Mouse (Mus musculus) forebrain, embryonic 13.5 days (tissue): ENCODE results near the gene Upp2. TPM values are rescaled to one million over a fixed set of nuclear protein-coding genes. Genes with fewer than 3 reads are reported as not detected.

Source experiments
- ATAC-seq: fragments of 200-750 bp; cut with Nextera tagmentation; 2 replicates; pipeline ENCODE4 v1.8.0; 2017
- H3K27ac ChIP-seq: fragments of 300-500 bp; sonication (generic); 2 replicates; pipeline ENCODE4 v1.5.1; 2015; ENCODE audit warnings: inconsistent platforms, mild to moderate bottlenecking, moderate library complexity
- H3K27me3 ChIP-seq: fragments of 300-500 bp; sonication (generic); 2 replicates; pipeline ENCODE4 v1.6.1; 2015; ENCODE audit warnings: mild to moderate bottlenecking, inconsistent platforms
- H3K36me3 ChIP-seq: fragments of 300-500 bp; sonication (generic); 2 replicates; pipeline ENCODE4 v1.6.1; 2015; ENCODE audit warnings: mild to moderate bottlenecking, inconsistent platforms; ENCODE audit not compliant: poor library complexity, severe bottlenecking
- H3K4me1 ChIP-seq: fragments of 300-500 bp; sonication (generic); 2 replicates; pipeline ENCODE4 v1.6.1; 2015; ENCODE audit warnings: inconsistent platforms
- H3K4me2 ChIP-seq: fragments of 300-500 bp; sonication (generic); 2 replicates; pipeline ENCODE4 v1.6.1; 2015; ENCODE audit warnings: inconsistent platforms, mild to moderate bottlenecking, moderate library complexity
- H3K4me3 ChIP-seq: fragments of 300-500 bp; sonication (generic); 2 replicates; pipeline ENCODE4 v1.5.1; 2015; ENCODE audit warnings: mild to moderate bottlenecking, inconsistent platforms
- H3K9ac ChIP-seq: fragments of 300-500 bp; sonication (generic); 2 replicates; pipeline ENCODE4 v1.6.1; 2015; ENCODE audit warnings: mild to moderate bottlenecking, inconsistent platforms
- H3K9me3 ChIP-seq: fragments of 300-500 bp; sonication (generic); replicated peaks from 2 replicates; pipeline ENCODE4 v1.6.1; 2016; ENCODE audit warnings: inconsistent platforms
- WGBS: fragments of 180-500 bp; shearing (Covaris S2); methylation state at CpG from one replicate; pipeline ENCODE4 v1.1.7; 2015; 5-methylcytosine and 5-hydroxymethylcytosine counted together
- polyA plus RNA-seq: library from polyadenylated mRNA; unstranded; fragments of >200 nt; fragmentation: Nextera tagmentation; extraction: Ambion mirVana; gene quantifications from 2 replicates; pipeline ENCODE4 v1.2.1, GENCODE M21; 2015

The Upp2 gene
- polyA plus RNA-seq, 1 experiment from 2014 or later = 9.3 TPM

DNA sequence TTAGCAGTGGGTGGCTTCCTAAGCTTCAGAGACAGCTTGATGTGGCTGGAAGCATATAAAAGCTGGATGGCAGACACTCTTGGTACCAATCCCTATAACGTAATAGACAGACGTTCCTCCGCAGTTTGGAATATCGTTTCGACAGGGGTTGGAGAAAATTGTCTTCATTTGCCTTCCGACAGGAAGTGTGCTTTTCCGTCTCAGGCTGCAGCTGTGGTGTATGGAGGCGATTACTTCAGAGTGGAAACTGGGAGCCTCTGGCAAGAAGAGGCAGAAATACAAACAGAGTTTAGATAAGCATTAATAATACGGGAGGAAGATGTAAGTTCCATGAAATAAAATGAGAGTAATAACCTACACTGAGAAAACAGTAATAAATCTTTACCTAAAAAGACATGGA lies 28.3 kb downstream of the Upp2 start:
- WGBS = 85% methylated on average over 9 of the region's 9 CpGs

GRCm38 (mm10) chr2:58596774-58597342 lies 29.8 kb downstream of the Upp2 start:
- H3K27ac ChIP-seq = no peak overlapping the region
- ATAC-seq = no peak
- 74% methylated on average over 17 of the region's 17 CpGs for WGBS

More for the DNA sequence above, 28.3 kb downstream of the Upp2 start:
- Histone ChIP-seq H3K36me3 (no peaks in the 10 kb centered on the region), H3K9me3 (no peaks in the 10 kb centered on the region), H3K27ac (no peak overlapping the region), H3K4me3 (no peak overlapping the region), H3K9ac (no peak overlapping the region), H3K4me1 (peaks cover 6% of the 10 kb centered on the region; the same call in 1 of the 2 replicates), H3K27me3 (no peaks in the 10 kb centered on the region), H3K4me2 (no peak overlapping the region)
- no peak for ATAC-seq

DNA sequence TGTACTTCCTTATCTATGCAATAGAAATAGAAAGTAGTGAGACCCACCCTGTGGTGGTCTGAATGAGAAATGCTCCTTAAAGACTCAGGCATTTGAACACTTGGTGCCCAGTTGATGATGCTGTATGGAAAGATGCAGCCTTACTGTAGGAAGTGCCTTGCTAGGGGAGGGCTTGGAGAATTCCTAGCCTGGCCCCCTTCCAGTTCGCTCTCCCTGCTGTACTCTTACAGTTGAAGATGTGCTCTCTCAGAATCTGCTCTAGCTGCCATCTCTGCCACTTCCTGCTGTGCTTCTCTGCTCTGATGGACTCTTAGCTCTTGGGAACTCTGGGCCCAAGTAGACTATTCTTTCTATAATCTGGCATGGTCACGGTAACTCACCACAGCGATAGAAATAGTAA lies 30.5 kb downstream of the Upp2 start:
- H3K27me3 ChIP-seq = no peaks in the 10 kb centered on the region
- peaks cover 6% of the 10 kb centered on the region; the same call in 1 of the 2 replicates for H3K4me1 ChIP-seq
- H3K4me3 ChIP-seq = no peak overlapping the region
- no peak overlapping the region for H3K27ac ChIP-seq
- no peak for ATAC-seq
- no peaks in the 10 kb centered on the region for H3K9me3 ChIP-seq
- no peaks in the 10 kb centered on the region for H3K36me3 ChIP-seq
- H3K4me2 ChIP-seq = no peak overlapping the region
- WGBS = 93% methylated on average over 3 of the region's 3 CpGs
- H3K9ac ChIP-seq = no peak overlapping the region

More at GRCm38 (mm10) chr2:58596774-58597342, 29.8 kb downstream of the Upp2 start:
- H3K4me3 ChIP-seq = no peak overlapping the region
- no peak overlapping the region for H3K4me2 ChIP-seq
- no peaks in the 10 kb centered on the region for H3K27me3 ChIP-seq
- H3K9me3 ChIP-seq = no peaks in the 10 kb centered on the region
- H3K9ac ChIP-seq = no peak overlapping the region
- H3K36me3 ChIP-seq = no peaks in the 10 kb centered on the region
- H3K4me1 ChIP-seq = peaks cover 6% of the 10 kb centered on the region; the same call in 1 of the 2 replicates

DNA sequence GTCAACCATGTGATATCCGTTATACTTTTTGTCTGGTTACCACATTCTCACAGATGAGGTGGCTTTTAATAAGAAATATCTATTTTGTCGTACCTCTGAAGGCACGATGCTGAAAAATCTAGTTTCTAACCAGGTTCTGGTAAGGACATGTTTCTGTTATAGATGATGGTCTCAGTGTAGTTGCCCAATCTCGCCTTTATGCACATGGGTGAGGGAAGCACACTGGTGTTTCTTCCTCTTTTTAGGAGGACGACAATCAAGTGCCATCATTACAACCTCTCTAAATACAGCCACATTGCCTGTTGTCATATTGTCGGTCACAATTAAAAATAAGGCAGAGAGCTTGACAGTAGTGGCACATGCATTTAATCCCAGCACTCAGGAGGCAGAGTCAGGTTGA lies 32.5 kb downstream of the Upp2 start:
- Histone ChIP-seq H3K36me3 (no peaks in the 10 kb centered on the region), H3K27me3 (no peaks in the 10 kb centered on the region), H3K4me1 (peaks cover 18% of the 10 kb centered on the region), H3K4me3 (no peak overlapping the region), H3K9me3 (no peaks in the 10 kb centered on the region), H3K9ac (no peak overlapping the region), H3K27ac (no peak overlapping the region), H3K4me2 (no peak overlapping the region)
- 94% methylated on average over 6 of the region's 6 CpGs for WGBS
- no peak for ATAC-seq

DNA sequence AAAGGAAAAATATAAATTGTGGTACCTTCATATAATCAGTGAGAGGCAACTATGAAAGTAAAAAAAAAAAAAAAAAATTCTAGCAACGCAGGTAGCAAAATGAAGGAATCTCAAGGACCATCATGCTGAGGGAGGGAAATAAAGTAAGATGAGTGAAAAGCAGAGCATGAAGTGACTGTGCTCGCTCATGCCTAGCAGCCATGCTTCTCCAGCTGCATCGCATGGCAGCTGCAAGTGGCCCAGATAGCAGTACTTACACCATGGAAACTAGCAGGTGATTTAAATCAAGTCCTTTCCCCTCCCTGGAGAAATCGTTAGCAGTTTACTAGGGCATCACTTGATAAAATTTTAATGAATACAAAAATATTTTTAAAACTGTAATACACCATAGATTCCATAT lies 34.3 kb downstream of the Upp2 start:
- WGBS = 86% methylated on average over 4 of the region's 4 CpGs
- Histone ChIP-seq H3K4me1 (peaks cover 12% of the 10 kb centered on the region), H3K27me3 (no peaks in the 10 kb centered on the region), H3K27ac (no peak overlapping the region), H3K9me3 (no peaks in the 10 kb centered on the region), H3K9ac (no peak overlapping the region), H3K4me3 (no peak overlapping the region), H3K36me3 (no peaks in the 10 kb centered on the region), H3K4me2 (no peak overlapping the region)
- ATAC-seq = no peak

- Histone ChIP-seq H3K27me3 (no peaks in the 10 kb centered on the region), H3K4me2 (no peak overlapping the region), H3K9ac (no peak overlapping the region), H3K4me3 (no peak overlapping the region), H3K4me1 (peaks cover 12% of the 10 kb centered on the region), H3K9me3 (no peaks in the 10 kb centered on the region), H3K36me3 (no peaks in the 10 kb centered on the region), H3K27ac (no peak overlapping the region)
- ATAC-seq = peak; percentile 89
- WGBS = 62% methylated on average over 3 of the region's 3 CpGs
These were observed 36.3 kb downstream of the Upp2 start for GRCm38 (mm10) chr2:58603379-58603778.

GRCm38 (mm10) chr2:58604791-58605190 lies 37.7 kb downstream of the Upp2 start:
- Histone ChIP-seq H3K36me3 (no peaks in the 10 kb centered on the region), H3K9ac (no peak overlapping the region), H3K4me3 (no peak overlapping the region), H3K4me2 (no peak overlapping the region), H3K27ac (no peak overlapping the region), H3K27me3 (no peaks in the 10 kb centered on the region), H3K9me3 (no peaks in the 10 kb centered on the region), H3K4me1 (peaks cover 12% of the 10 kb centered on the region)
- 93% methylated on average over 3 of the region's 3 CpGs for WGBS
- ATAC-seq = no peak

GRCm38 (mm10) chr2:58613720-58614119 lies 46.6 kb downstream of the Upp2 start:
- no peaks in the 10 kb centered on the region for H3K36me3 ChIP-seq
- H3K4me1 ChIP-seq = no peaks in the 10 kb centered on the region
- H3K27me3 ChIP-seq = no peaks in the 10 kb centered on the region
- no peaks in the 10 kb centered on the region for H3K9me3 ChIP-seq
- ATAC-seq = no peak
- no peak overlapping the region for H3K4me2 ChIP-seq
- H3K27ac ChIP-seq = no peak overlapping the region
- H3K4me3 ChIP-seq = no peak overlapping the region
- no peak overlapping the region for H3K9ac ChIP-seq
- 88% methylated on average over 3 of the region's 3 CpGs for WGBS

- 97% methylated on average over 8 of the region's 8 CpGs for WGBS
- no peak overlapping the region for H3K27ac ChIP-seq
- no peak overlapping the region for H3K9ac ChIP-seq
- H3K9me3 ChIP-seq = no peaks in the 10 kb centered on the region
- no peaks in the 10 kb centered on the region for H3K4me1 ChIP-seq
- no peak for ATAC-seq
- H3K27me3 ChIP-seq = no peaks in the 10 kb centered on the region
- H3K4me2 ChIP-seq = no peak overlapping the region
- H3K4me3 ChIP-seq = no peak overlapping the region
- no peaks in the 10 kb centered on the region for H3K36me3 ChIP-seq
These were observed 47.8 kb downstream of the Upp2 start for GRCm38 (mm10) chr2:58614851-58615250.

GRCm38 (mm10) chr2:58615766-58616165 lies 48.7 kb downstream of the Upp2 start:
- ATAC-seq = no peak
- no peak overlapping the region for H3K4me3 ChIP-seq
- 83% methylated on average over 5 of the region's 5 CpGs for WGBS
- H3K9ac ChIP-seq = no peak overlapping the region
- H3K4me1 ChIP-seq = no peaks in the 10 kb centered on the region
- no peaks in the 10 kb centered on the region for H3K9me3 ChIP-seq
- no peak overlapping the region for H3K27ac ChIP-seq
- no peaks in the 10 kb centered on the region for H3K36me3 ChIP-seq
- H3K4me2 ChIP-seq = no peak overlapping the region
- no peaks in the 10 kb centered on the region for H3K27me3 ChIP-seq

DNA sequence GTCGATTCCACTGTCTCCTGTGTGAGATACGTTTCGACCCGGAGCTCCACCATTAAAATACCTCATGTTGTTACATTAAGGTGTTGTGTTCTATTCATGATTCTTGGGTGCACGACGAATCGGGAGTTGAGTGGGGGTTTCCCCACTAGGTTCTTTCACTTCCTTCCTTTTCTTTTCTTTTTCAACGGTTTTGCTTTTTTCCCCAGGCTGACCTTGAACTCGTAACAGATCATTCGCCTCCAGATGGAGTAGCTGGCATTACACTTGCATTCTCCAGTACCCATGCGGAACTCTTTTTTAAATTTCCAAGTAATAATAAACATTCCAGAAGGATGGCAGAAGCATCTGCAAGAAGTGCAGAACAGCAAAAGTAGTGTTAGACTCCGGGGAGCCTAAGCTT lies 58.1 kb downstream of the Upp2 start:
- WGBS = 60% methylated on average over 12 of the region's 12 CpGs
- ATAC-seq = no peak

GRCm38 (mm10) chr2:58625681-58626080 lies 58.6 kb downstream of the Upp2 start:
- H3K27ac ChIP-seq = no peak overlapping the region
- no peak overlapping the region for H3K4me3 ChIP-seq
- H3K9ac ChIP-seq = no peak overlapping the region
- no peak overlapping the region for H3K4me2 ChIP-seq
- H3K9me3 ChIP-seq = no peaks in the 10 kb centered on the region
- no peaks in the 10 kb centered on the region for H3K36me3 ChIP-seq
- no peak for ATAC-seq
- WGBS = 11% methylated on average over 2 of the region's 2 CpGs
- peaks cover 46% of the 10 kb centered on the region for H3K27me3 ChIP-seq
- H3K4me1 ChIP-seq = peaks cover 22% of the 10 kb centered on the region

More for the DNA sequence above, 58.1 kb downstream of the Upp2 start:
- Histone ChIP-seq H3K9ac (no peak overlapping the region), H3K4me3 (no peak overlapping the region), H3K27ac (no peak overlapping the region), H3K27me3 (peaks cover 41% of the 10 kb centered on the region), H3K4me2 (no peak overlapping the region), H3K4me1 (peaks cover 22% of the 10 kb centered on the region), H3K9me3 (no peaks in the 10 kb centered on the region), H3K36me3 (no peaks in the 10 kb centered on the region)

DNA sequence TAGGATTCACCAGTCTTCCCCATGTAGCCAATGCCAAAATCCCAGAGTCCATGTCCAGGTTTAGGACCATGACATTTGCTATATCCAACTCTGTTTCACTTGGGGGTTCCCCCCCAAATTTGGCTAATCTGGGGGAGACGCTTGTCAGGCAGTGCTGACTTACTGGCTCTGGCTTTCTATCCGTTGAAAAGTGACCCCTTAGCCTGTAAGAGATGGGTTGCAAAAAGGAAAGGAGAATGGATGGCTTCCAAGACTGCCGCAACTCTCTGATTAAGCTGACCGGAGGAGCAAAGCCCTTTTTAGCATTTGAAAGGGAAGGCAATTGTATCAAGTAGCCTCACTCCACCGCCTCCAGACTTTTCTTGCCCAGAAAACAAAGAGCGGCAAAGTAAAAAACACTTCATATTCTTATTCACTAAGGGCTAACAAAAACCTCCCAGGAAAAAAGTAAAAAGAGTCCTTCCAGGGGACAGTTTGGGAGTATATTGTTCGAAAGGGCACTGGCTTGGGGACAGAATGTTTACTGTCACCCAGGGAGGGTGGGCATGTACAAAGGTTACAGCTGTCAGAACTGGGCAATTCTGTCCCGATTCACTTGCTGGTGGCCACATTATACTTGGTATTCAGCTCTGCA lies 59.2 kb downstream of the Upp2 start:
- H3K9me3 ChIP-seq = no peaks in the 10 kb centered on the region
- no peak overlapping the region for H3K27ac ChIP-seq
- ATAC-seq = no peak
- no peaks in the 10 kb centered on the region for H3K36me3 ChIP-seq
- peaks cover 52% of the 10 kb centered on the region for H3K27me3 ChIP-seq
- 6% methylated on average over 8 of the region's 8 CpGs for WGBS
- H3K4me1 ChIP-seq = peaks cover 22% of the 10 kb centered on the region
- no peak overlapping the region for H3K4me2 ChIP-seq
- no peak overlapping the region for H3K4me3 ChIP-seq
- no peak overlapping the region for H3K9ac ChIP-seq
